Mouse (Mus musculus) layer of hippocampus, adult 9-11 months (tissue): ENCODE measurements at regions not wholly inside any gene's neighbourhood (a gene's known extent, or its start where the extent isn't known, plus 50 kb on each side); places are given as distances from the start of the nearest gene placed in this dataset.
A peak's percentile ranks its signal among the peaks of the same experiment; 100 is the strongest.
"Not testable (repeated sequence)": the region's sequence is repeated elsewhere in the genome, so short reads cannot be mapped to it uniquely, and the experiment has no call there.

ENCODE experiments used
- DNase-seq: peaks from one replicate; pipeline ENCODE4 v3.0.0; 2022

GRCm38 (mm10) chr1:47299311-47299710 is 406.7 kb upstream of the Slc39a10 start:
- DNase-seq: no peak

- DNase-seq: no peak
These were observed 393.0 kb upstream of the Slc39a10 start for GRCm38 (mm10) chr1:47285639-47286038.

GRCm38 (mm10) chr1:47278321-47279020 is 385.8 kb upstream of the Slc39a10 start:
- DNase-seq: no peak

GRCm38 (mm10) chr1:47277839-47278238 is 385.2 kb upstream of the Slc39a10 start:
- peak; percentile 21 for DNase-seq

GRCm38 (mm10) chr1:47272131-47272530 is 379.5 kb upstream of the Slc39a10 start:
- no peak for DNase-seq

- no peak for DNase-seq
These were observed 371.0 kb upstream of the Slc39a10 start for GRCm38 (mm10) chr1:47263611-47264010.

- DNase-seq: no peak
These were observed 369.0 kb upstream of the Slc39a10 start for GRCm38 (mm10) chr1:47261505-47262130.

GRCm38 (mm10) chr1:47250706-47251105 is 358.1 kb upstream of the Slc39a10 start:
- DNase-seq: not testable (repeated sequence)

- no peak for DNase-seq
These were observed 324.4 kb upstream of the Slc39a10 start for GRCm38 (mm10) chr1:47217088-47217487.

- no peak for DNase-seq
These were observed 323.9 kb upstream of the Slc39a10 start for GRCm38 (mm10) chr1:47216419-47217002.

- no peak for DNase-seq
These were observed 320.8 kb upstream of the Slc39a10 start for GRCm38 (mm10) chr1:47213476-47213875.

GRCm38 (mm10) chr1:47193001-47193400 is 300.3 kb upstream of the Slc39a10 start:
- peak; percentile 88 for DNase-seq

GRCm38 (mm10) chr1:47164417-47164816 is 271.8 kb upstream of the Slc39a10 start:
- DNase-seq: no peak

GRCm38 (mm10) chr1:47163808-47164410 is 271.3 kb upstream of the Slc39a10 start:
- DNase-seq: no peak

- DNase-seq: peak; percentile 51
These were observed 237.4 kb upstream of the Slc39a10 start for GRCm38 (mm10) chr1:47130031-47130430.

- DNase-seq: peak; percentile 64
These were observed 227.0 kb upstream of the Slc39a10 start for GRCm38 (mm10) chr1:47119636-47120035.

- not testable (repeated sequence) for DNase-seq
These were observed 224.0 kb upstream of the Slc39a10 start for GRCm38 (mm10) chr1:47116681-47117080.

GRCm38 (mm10) chr1:47112494-47112893 is 219.8 kb upstream of the Slc39a10 start:
- DNase-seq: no peak

- no peak for DNase-seq
These were observed 211.4 kb upstream of the Slc39a10 start for GRCm38 (mm10) chr1:47104055-47104454.

- DNase-seq: peak; percentile 39
These were observed 210.8 kb upstream of the Slc39a10 start for GRCm38 (mm10) chr1:47103321-47103988.

GRCm38 (mm10) chr1:47097084-47097996 is 204.7 kb upstream of the Slc39a10 start:
- no peak for DNase-seq

GRCm38 (mm10) chr1:47094498-47094897 is 201.8 kb upstream of the Slc39a10 start:
- no peak for DNase-seq
